Mouse (Mus musculus): ENCODE measurements at regions not wholly inside any gene's neighbourhood (a gene's known extent, or its start where the extent isn't known, plus 50 kb on each side); places are given as distances from the start of the nearest gene placed in this dataset.
A peak's percentile ranks its signal among the peaks of the same experiment; 100 is the strongest.

GRCm38 (mm10) chr9:43472231-43472630 is 161.6 kb downstream of the Trim29 start:
- Histone ChIP-seq H3K4me1 (peaks cover 22% of the 10 kb centered on the region), H3K27me3 (no peaks in the 10 kb centered on the region), H3K9ac (replicated peaks) (no peak overlapping the region), H3K4me3 (no peak overlapping the region), H3K9me3 (no peaks in the 10 kb centered on the region), H3K4me2 (replicated peaks) (no peak overlapping the region), H3K36me3 (no peaks in the 10 kb centered on the region), H3K27ac (replicated peaks) (0 out of 2 replicates have a peak overlapping the region, but pooled peaks have one; percentile 16)
- 60% methylated on average over 2 of the region's 2 CpGs for WGBS
- no peak for ATAC-seq (replicated peaks)

DNA sequence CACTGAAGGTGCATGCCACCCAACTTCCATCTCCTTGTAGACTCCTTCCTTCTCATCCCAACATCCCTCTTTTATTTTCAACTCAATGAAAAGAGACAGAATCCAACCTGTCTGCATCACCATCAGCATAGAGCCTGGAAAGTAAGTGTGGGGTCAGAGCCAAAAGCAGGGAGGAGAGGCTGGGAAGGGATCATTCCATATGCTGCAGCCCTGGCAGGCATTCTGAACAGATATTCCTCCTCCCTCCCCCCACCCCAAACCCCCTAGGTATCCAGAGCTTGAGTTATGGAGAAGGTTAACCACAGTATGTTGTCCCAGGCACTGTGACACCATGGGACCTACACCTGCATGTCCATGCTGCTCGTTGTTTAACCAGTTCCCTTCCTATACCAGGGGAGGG is 162.5 kb downstream of the Trim29 start:
- Histone ChIP-seq H3K4me1 (peaks cover 22% of the 10 kb centered on the region), H3K4me3 (no peak overlapping the region), H3K27me3 (no peaks in the 10 kb centered on the region), H3K27ac (replicated peaks) (peak overlapping the region; percentile 16; the same call in 1 of the 2 replicates), H3K9me3 (no peaks in the 10 kb centered on the region), H3K36me3 (no peaks in the 10 kb centered on the region), H3K9ac (replicated peaks) (no peak overlapping the region), H3K4me2 (replicated peaks) (peak overlapping the region; percentile 16; the same call in 1 of the 2 replicates)
- peak; percentile 42; the same call in 1 of the 2 replicates for ATAC-seq (replicated peaks)
- 63% methylated on average over 1 of the region's 1 CpGs for WGBS

- peak; percentile 73 for ATAC-seq (replicated peaks)
- H3K4me2 ChIP-seq (replicated peaks): peak overlapping the region; percentile 16; the same call in 1 of the 2 replicates
- no peaks in the 10 kb centered on the region for H3K9me3 ChIP-seq
- H3K27me3 ChIP-seq: no peaks in the 10 kb centered on the region
- no peaks in the 10 kb centered on the region for H3K36me3 ChIP-seq
- peak overlapping the region; percentile 16; the same call in 1 of the 2 replicates for H3K27ac ChIP-seq (replicated peaks)
- no peak overlapping the region for H3K9ac ChIP-seq (replicated peaks)
- H3K4me1 ChIP-seq: peaks cover 22% of the 10 kb centered on the region
- WGBS: 35% methylated on average over 16 of the region's 16 CpGs
- no peak overlapping the region for H3K4me3 ChIP-seq
Measured at GRCm38 (mm10) chr9:43473601-43474302, 163.1 kb downstream of the Trim29 start.

DNA sequence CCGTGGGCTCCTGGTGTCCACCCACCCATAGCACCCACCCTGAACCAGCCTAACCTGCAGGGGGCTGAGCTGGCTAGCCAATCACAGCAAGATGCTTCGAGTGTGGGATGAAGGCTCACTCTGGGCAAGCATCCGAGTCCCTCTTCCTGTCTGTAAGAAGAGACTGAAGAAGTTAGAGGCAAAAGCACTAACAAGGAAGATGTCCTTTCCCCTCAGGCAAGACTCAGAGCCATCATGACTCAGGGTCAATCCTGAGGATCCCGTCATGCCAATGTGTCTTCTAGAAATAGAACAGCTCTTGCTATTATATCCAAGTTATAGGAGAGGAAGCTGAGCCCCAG is 163.6 kb downstream of the Trim29 start:
- no peak overlapping the region for H3K27ac ChIP-seq (replicated peaks)
- H3K36me3 ChIP-seq: no peaks in the 10 kb centered on the region
- no peak overlapping the region for H3K4me2 ChIP-seq (replicated peaks)
- WGBS: 78% methylated on average over 4 of the region's 4 CpGs
- no peak overlapping the region for H3K9ac ChIP-seq (replicated peaks)
- no peak for ATAC-seq (replicated peaks)
- H3K4me1 ChIP-seq: peaks cover 22% of the 10 kb centered on the region
- H3K27me3 ChIP-seq: no peaks in the 10 kb centered on the region
- no peak overlapping the region for H3K4me3 ChIP-seq
- no peaks in the 10 kb centered on the region for H3K9me3 ChIP-seq

DNA sequence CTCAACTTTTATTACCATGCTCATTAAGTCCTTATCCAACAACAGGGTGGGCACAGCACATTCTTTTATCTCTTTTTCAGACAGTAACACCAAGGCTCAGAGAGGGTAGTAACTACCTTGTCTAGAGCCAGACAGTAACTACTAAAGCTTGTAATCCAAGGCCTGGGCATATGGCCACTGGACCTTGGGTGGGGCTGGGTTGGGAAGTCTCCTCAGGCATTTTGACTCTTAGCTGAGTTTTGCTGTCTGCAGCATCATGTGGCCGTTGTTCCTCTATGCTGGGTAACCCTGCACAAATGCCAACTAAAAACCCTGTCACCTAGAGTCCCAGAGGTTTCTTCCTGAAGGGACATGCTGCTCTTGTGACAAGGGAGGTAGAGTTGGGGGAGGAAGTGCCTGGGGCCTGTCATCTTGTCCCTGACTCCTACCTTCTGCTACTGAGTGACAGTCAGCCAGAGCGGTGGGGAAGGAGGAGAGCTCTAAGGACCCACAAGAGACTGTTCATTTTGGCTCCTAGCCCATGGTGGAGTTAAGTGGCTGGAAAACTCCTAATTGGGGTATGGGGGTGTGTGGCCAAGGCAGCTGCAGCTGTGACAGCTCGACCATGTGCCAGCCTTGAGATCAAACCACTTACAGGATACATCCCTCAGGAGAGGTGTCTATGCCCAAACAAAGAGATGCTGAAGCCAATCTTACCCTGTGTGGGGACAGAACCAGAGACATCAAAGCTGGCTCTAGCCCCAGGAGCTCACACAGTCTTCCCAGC is 170.4 kb downstream of the Trim29 start:
- Histone ChIP-seq H3K27me3 (no peaks in the 10 kb centered on the region), H3K27ac (replicated peaks) (no peak overlapping the region), H3K4me1 (peaks cover 9% of the 10 kb centered on the region), H3K9ac (replicated peaks) (no peak overlapping the region), H3K4me2 (replicated peaks) (no peak overlapping the region), H3K4me3 (no peak overlapping the region), H3K36me3 (no peaks in the 10 kb centered on the region), H3K9me3 (no peaks in the 10 kb centered on the region)
- WGBS: 41% methylated on average over 3 of the region's 3 CpGs
- no peak for ATAC-seq (replicated peaks)

GRCm38 (mm10) chr9:43482101-43483090 is 171.7 kb downstream of the Trim29 start:
- WGBS: 77% methylated on average over 11 of the region's 11 CpGs
- Histone ChIP-seq H3K4me3 (no peak overlapping the region), H3K36me3 (no peaks in the 10 kb centered on the region), H3K27me3 (no peaks in the 10 kb centered on the region), H3K9me3 (no peaks in the 10 kb centered on the region), H3K4me2 (replicated peaks) (no peak overlapping the region), H3K4me1 (peaks cover 9% of the 10 kb centered on the region), H3K9ac (replicated peaks) (no peak overlapping the region), H3K27ac (replicated peaks) (0 out of 2 replicates have a peak overlapping the region, but pooled peaks have one; percentile 7)
- no peak for ATAC-seq (replicated peaks)

DNA sequence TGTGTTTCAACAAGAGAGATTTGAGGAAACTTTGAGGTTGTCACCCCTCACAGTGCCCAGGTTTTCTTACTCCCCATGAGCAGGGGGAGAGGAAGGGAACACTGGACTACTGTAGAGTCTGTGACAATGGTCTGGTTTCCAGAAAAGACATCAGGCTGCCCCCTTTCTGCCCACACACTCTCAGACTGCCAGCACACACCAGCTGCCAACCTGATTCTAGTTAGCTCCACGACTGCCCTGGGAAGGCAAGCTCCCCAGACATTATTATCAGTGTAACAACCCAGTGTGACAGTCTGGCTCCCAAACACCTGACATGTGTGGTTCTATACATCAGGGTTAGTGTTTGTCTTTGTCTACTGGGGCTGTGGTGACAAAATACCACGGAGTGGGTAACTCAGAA is 172.5 kb downstream of the Trim29 start:
- no peak overlapping the region for H3K4me3 ChIP-seq
- no peak for ATAC-seq (replicated peaks)
- 71% methylated on average over 2 of the region's 2 CpGs for WGBS

DNA sequence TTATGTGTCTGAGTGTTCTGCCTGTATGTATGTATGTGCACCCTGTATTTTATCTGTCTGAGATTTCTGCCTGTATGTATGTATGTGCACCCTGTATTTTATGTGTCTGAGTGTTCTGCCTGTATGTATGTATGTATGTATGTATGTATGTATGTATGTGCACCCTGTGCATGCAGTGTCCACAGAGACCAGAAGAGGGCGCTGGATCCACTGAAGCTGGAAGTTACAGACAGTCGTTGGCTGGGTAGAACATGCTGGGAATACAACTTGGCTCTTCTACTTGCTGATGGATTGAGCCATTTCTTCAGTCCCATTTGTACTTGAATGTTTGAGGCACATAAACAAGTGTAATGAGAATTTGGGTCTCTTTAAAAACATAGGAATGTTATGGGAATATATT is 173.3 kb downstream of the Trim29 start:
- H3K4me1 ChIP-seq: peaks cover 9% of the 10 kb centered on the region
- no peaks in the 10 kb centered on the region for H3K9me3 ChIP-seq
- no peak overlapping the region for H3K4me3 ChIP-seq
- no peaks in the 10 kb centered on the region for H3K36me3 ChIP-seq
- H3K9ac ChIP-seq (replicated peaks): no peak overlapping the region
- no peak overlapping the region for H3K27ac ChIP-seq (replicated peaks)
- WGBS: 86% methylated on average over 2 of the region's 2 CpGs
- H3K27me3 ChIP-seq: no peaks in the 10 kb centered on the region
- H3K4me2 ChIP-seq (replicated peaks): no peak overlapping the region
- ATAC-seq (replicated peaks): no peak

More for the DNA sequence above, 172.5 kb downstream of the Trim29 start:
- H3K9me3 ChIP-seq: no peaks in the 10 kb centered on the region
- H3K36me3 ChIP-seq: no peaks in the 10 kb centered on the region
- H3K9ac ChIP-seq (replicated peaks): no peak overlapping the region
- H3K27me3 ChIP-seq: no peaks in the 10 kb centered on the region
- no peak overlapping the region for H3K27ac ChIP-seq (replicated peaks)
- no peak overlapping the region for H3K4me2 ChIP-seq (replicated peaks)
- H3K4me1 ChIP-seq: peaks cover 9% of the 10 kb centered on the region

DNA sequence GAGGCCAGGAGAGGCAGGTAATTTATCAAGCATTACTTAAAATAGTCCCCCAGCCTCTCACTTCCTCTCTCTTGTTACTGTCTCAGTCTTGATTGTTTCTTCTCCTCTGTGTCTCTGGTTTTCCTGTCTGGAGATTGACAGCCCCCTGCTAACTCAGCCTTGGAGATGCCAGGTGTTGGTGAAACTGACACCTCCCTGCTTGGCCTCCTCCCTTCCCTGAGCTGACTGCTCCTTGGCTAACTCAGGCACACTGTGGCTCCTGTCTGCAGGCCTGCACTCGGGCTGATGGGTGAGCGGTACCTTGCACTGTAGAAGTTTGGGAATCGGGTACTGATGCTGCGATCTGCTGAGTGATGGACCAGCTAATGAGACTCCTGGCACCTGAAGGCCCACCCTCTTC is 176.1 kb downstream of the Trim29 start:
- H3K9me3 ChIP-seq: no peaks in the 10 kb centered on the region
- H3K4me1 ChIP-seq: peaks cover 6% of the 10 kb centered on the region; the same call in 1 of the 2 replicates
- no peaks in the 10 kb centered on the region for H3K36me3 ChIP-seq
- H3K27me3 ChIP-seq: no peaks in the 10 kb centered on the region
- no peak overlapping the region for H3K4me2 ChIP-seq (replicated peaks)
- WGBS: 75% methylated on average over 4 of the region's 4 CpGs
- ATAC-seq (replicated peaks): no peak
- H3K4me3 ChIP-seq: no peak overlapping the region
- H3K27ac ChIP-seq (replicated peaks): no peak overlapping the region
- no peak overlapping the region for H3K9ac ChIP-seq (replicated peaks)

- Histone ChIP-seq H3K36me3 (no peaks in the 10 kb centered on the region), H3K27me3 (no peaks in the 10 kb centered on the region), H3K4me2 (replicated peaks) (no peak overlapping the region), H3K9ac (replicated peaks) (no peak overlapping the region), H3K9me3 (no peaks in the 10 kb centered on the region), H3K27ac (replicated peaks) (no peak overlapping the region), H3K4me3 (no peak overlapping the region), H3K4me1 (peaks cover 3% of the 10 kb centered on the region; the same call in 1 of the 2 replicates)
- 82% methylated on average over 8 of the region's 8 CpGs for WGBS
- ATAC-seq (replicated peaks): no peak
Measured at GRCm38 (mm10) chr9:43489205-43489604, 178.6 kb downstream of the Trim29 start.

DNA sequence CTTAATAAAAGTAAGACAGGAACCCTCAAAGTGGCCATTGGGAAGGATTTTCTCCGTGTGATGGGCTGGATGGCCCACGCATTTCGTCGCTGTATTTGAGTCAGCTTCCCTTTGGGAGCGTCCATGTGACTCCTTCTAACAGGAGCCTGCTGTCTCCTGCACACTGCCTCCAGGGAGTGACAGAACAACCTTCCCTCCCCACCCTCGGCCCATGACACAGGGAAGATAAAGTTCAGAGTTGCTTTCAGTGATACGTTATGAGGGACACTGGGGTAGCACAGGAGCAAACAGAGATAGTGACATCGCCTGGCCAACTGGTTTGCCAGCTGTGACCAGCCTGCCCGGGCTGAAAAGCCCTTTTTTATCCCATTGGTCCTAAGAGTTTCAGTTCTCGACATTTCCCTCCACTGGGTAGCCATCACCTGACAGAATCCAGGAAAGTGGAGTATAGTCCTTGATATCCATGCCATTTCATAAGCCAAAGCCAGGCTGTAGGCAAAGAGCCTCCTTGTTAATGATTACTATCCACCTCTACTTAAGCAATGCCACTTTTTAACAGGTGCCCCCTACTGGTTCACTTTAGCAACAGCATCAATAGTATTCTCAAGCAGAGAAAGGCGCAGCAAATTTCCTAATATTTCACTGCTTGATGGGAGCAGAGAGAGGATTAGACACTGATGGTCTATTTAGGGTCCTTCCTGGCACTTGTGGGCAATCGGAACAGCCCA is 180.5 kb downstream of the Trim29 start:
- Histone ChIP-seq H3K4me1 (peaks cover 3% of the 10 kb centered on the region; the same call in 1 of the 2 replicates), H3K9ac (replicated peaks) (no peak overlapping the region), H3K27me3 (no peaks in the 10 kb centered on the region), H3K4me3 (no peak overlapping the region), H3K9me3 (no peaks in the 10 kb centered on the region), H3K4me2 (replicated peaks) (no peak overlapping the region), H3K27ac (replicated peaks) (no peak overlapping the region), H3K36me3 (no peaks in the 10 kb centered on the region)
- no peak for ATAC-seq (replicated peaks)
- 79% methylated on average over 12 of the region's 12 CpGs for WGBS

All from forebrain, embryonic 15.5 days (tissue).